Mouse (Mus musculus): ENCODE data around the gene Strada. TPM values are rescaled to one million over a fixed set of nuclear protein-coding genes. Genes with fewer than 3 reads are reported as not detected.
"Not testable (repeated sequence)": the region's sequence is repeated elsewhere in the genome, so short reads cannot be mapped to it uniquely, and the experiment has no call there.

Strada gene
- total and polyA plus RNA-seq, 2 experiments from 2014 or later: 21.2 to 31.2 TPM

DNA sequence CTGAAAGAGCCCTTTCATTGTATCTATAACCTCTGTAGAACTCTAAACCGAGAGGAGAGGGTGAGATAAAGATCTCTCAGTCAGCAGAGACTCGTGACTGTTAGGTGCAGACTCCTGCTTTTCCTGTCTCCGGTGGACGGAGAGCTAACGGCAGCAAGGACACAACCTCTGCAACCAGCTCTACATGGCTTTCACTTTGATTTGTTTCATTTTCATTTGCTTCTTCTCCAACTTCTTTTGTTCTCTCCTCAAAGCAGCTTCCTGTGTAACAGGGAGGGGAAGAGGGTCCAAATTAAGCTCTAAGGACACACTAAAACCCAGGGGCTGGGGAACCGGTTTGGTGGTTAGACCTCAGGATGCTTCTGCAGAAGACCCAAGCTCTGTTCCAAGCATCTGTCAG lies 1.2 kb downstream of the Strada start:
- Histone ChIP-seq H3K9me3 (ENCODE audit: low read length) (no peaks in the 10 kb centered on the region), H3K9ac (replicated peaks; ENCODE audit: low read length, poor library complexity, severe bottlenecking) (no peak overlapping the region), H3K36me3 (ENCODE audit: insufficient read depth, low read length) (peaks cover 48% of the 10 kb centered on the region), H3K4me3 (ENCODE audit: low read depth, low read length) (no peak overlapping the region), H3K4me1 (ENCODE audit: insufficient read depth, low read length) (no peaks in the 10 kb centered on the region), H3K27ac (ENCODE audit: low read depth, low read length) (no peak overlapping the region), H3K4me2 (ENCODE audit: low read depth, low read length, poor library complexity, severe bottlenecking) (no peak overlapping the region), H3K27me3 (ENCODE audit: insufficient read depth, low read length) (no peaks in the 10 kb centered on the region)
- no peak for ATAC-seq (ENCODE audit: low FRiP score)
- no peak for TF ChIP-seq CTCF (IDR thresholded peaks at IDR 0.05)
- DNase-seq (ENCODE audit: low spot score): no peak
- WGBS: 77% methylated on average over 6 of the region's 6 CpGs

DNA sequence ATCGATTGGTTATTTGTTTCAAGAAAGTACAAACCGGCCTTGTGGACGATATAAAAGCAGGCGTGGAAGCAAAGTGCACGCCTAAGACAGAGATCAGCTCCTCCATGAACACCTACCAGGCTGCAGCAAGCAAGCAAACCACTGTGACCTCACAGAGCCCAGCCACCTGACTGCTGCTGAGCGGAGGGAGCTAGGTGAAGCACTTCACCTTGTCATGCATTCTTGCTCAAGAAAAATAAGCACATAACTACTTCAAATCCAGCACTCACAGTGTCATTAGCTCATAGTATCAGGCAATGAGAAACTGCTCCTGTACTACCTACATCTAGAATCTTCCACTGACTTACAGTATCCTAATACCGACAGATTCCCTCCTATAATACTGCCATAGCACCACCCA lies 2.0 kb downstream of the Strada start:
- not testable (repeated sequence) for H3K27me3 ChIP-seq (ENCODE audit: insufficient read depth, low read length); H3K27ac ChIP-seq (ENCODE audit: low read depth, low read length); DNase-seq (ENCODE audit: low spot score); H3K4me1 ChIP-seq (ENCODE audit: insufficient read depth, low read length); H3K4me2 ChIP-seq (ENCODE audit: low read depth, low read length, poor library complexity, severe bottlenecking); H3K4me3 ChIP-seq (ENCODE audit: low read depth, low read length); H3K9me3 ChIP-seq (ENCODE audit: low read length); ATAC-seq (ENCODE audit: low FRiP score); H3K9ac ChIP-seq (replicated peaks; ENCODE audit: low read length, poor library complexity, severe bottlenecking)
- H3K36me3 ChIP-seq (ENCODE audit: insufficient read depth, low read length): peaks cover 41% of the 10 kb centered on the region
- WGBS: 93% methylated on average over 7 of the region's 7 CpGs

DNA sequence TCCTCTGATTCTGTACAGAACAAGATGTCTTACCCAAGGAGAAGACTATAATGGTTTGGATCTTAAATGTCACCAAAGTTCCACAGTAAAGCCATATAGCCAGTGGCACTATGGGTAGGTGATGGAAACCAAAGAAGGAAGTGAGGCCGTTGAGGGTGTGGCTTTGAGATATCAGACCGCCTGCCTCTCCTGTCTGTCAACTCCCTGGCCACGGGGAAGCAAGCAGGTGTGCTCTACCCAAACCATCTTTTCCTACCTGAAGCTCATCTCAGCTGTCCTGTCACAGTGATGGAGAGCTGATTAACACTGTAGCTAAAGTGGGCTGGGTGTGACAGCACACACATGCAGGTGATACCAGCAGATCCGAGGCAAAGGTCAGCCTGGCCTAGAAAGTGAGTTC lies 3.7 kb downstream of the Strada start:
- Histone ChIP-seq H3K9ac (replicated peaks; ENCODE audit: low read length, poor library complexity, severe bottlenecking) (no peak overlapping the region), H3K27ac (ENCODE audit: low read depth, low read length) (no peak overlapping the region), H3K4me2 (ENCODE audit: low read depth, low read length, poor library complexity, severe bottlenecking) (no peak overlapping the region), H3K4me1 (ENCODE audit: insufficient read depth, low read length) (no peaks in the 10 kb centered on the region), H3K27me3 (ENCODE audit: insufficient read depth, low read length) (no peaks in the 10 kb centered on the region), H3K4me3 (ENCODE audit: low read depth, low read length) (no peak overlapping the region), H3K36me3 (ENCODE audit: insufficient read depth, low read length) (peaks cover 31% of the 10 kb centered on the region), H3K9me3 (ENCODE audit: low read length) (no peaks in the 10 kb centered on the region)
- DNase-seq (ENCODE audit: low spot score) (no peak), ATAC-seq (ENCODE audit: low FRiP score) (no peak)
- no peak for TF ChIP-seq CTCF (IDR thresholded peaks at IDR 0.05)
- WGBS: 91% methylated on average over 4 of the region's 4 CpGs

DNA sequence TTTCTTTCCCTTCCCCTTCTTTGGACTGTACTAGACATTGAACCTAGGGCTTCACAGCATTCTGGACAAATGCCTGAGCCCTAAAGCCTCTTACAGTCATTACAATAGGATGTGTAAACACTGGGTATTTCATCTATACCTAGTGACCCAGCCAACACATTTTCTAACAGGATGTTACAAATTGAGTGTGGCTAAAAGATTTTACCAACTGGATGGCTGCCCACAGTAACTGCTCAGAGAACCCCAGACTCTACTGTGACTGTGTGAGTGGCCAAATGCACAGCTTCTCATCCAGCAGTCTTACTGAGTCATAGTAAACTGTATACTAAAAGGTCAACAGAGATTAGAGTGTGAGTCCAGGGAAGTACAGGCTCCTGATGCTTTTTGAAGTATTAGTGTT lies 6.6 kb downstream of the Strada start:
- TF ChIP-seq CTCF (IDR thresholded peaks at IDR 0.05): no peak
- H3K9ac ChIP-seq (replicated peaks; ENCODE audit: low read length, poor library complexity, severe bottlenecking): no peak overlapping the region
- H3K4me2 ChIP-seq (ENCODE audit: low read depth, low read length, poor library complexity, severe bottlenecking): no peak overlapping the region
- H3K27ac ChIP-seq (ENCODE audit: low read depth, low read length): no peak overlapping the region
- H3K4me1 ChIP-seq (ENCODE audit: insufficient read depth, low read length): no peaks in the 10 kb centered on the region
- no peaks in the 10 kb centered on the region for H3K9me3 ChIP-seq (ENCODE audit: low read length)
- no peak for DNase-seq (ENCODE audit: low spot score)
- no peak overlapping the region for H3K4me3 ChIP-seq (ENCODE audit: low read depth, low read length)
- ATAC-seq (ENCODE audit: low FRiP score): no peak
- H3K27me3 ChIP-seq (ENCODE audit: insufficient read depth, low read length): no peaks in the 10 kb centered on the region
- H3K36me3 ChIP-seq (ENCODE audit: insufficient read depth, low read length): peaks cover 8% of the 10 kb centered on the region

DNA sequence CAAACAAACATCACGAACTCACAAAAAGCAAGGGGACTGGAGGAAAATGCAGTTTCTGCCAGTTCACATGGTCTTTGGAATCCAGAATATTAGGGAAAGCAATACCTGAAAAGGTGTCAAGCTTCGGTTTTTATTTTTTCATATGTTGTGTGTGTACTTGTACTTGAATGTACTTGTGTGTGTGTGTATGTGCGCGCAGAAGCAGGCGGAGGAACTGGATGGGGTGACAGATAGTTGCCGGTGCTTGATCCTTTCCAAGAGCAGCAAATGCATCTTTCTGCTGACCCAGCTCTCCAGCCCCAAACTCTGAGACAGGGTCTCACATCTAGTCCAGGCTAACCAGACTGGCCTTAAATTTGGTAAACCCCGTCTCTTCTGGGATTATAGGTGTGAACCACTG lies 7.1 kb downstream of the Strada start:
- no peak for TF ChIP-seq CTCF (IDR thresholded peaks at IDR 0.05)
- H3K27me3 ChIP-seq (ENCODE audit: insufficient read depth, low read length): no peaks in the 10 kb centered on the region
- 92% methylated on average over 7 of the region's 7 CpGs for WGBS

DNA sequence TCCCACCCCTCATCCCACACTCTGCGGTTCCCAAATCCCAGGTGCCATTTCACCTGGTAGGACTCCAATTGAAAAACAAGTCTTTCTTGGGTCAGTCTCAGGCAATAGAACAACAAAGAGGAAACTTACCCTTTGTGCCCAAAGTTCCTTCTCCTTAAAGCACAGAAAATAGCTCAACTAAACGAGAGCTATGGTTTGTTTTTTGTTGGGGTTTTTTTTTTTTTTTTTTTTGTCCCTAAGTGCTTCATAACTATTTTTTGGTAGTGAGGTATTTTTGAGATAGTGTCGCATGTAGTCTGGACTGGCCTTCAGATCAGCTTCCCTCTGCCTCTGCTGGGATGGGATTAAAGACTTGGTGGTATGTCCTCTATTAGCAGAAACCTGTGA lies 7.8 kb downstream of the Strada start:
- Histone ChIP-seq H3K4me3 (ENCODE audit: low read depth, low read length) (peak overlapping the region; percentile 75), H3K9ac (replicated peaks; ENCODE audit: low read length, poor library complexity, severe bottlenecking) (peak overlapping the region; percentile 73; the same call in 1 of the 2 replicates), H3K27ac (ENCODE audit: low read depth, low read length) (peak overlapping the region; percentile 80), H3K36me3 (ENCODE audit: insufficient read depth, low read length) (peaks cover 8% of the 10 kb centered on the region), H3K4me2 (ENCODE audit: low read depth, low read length, poor library complexity, severe bottlenecking) (peak overlapping the region; percentile 74), H3K4me1 (ENCODE audit: insufficient read depth, low read length) (no peaks in the 10 kb centered on the region), H3K27me3 (ENCODE audit: insufficient read depth, low read length) (no peaks in the 10 kb centered on the region), H3K9me3 (ENCODE audit: low read length) (no peaks in the 10 kb centered on the region)
- 33% methylated on average over 3 of the region's 3 CpGs for WGBS
- no peak for TF ChIP-seq CTCF (IDR thresholded peaks at IDR 0.05)
- ATAC-seq (ENCODE audit: low FRiP score): no peak
- no peak for DNase-seq (ENCODE audit: low spot score)

More for the DNA sequence above, 7.1 kb downstream of the Strada start:
- Histone ChIP-seq H3K9me3 (ENCODE audit: low read length) (no peaks in the 10 kb centered on the region), H3K4me2 (ENCODE audit: low read depth, low read length, poor library complexity, severe bottlenecking) (no peak overlapping the region), H3K4me3 (ENCODE audit: low read depth, low read length) (no peak overlapping the region), H3K36me3 (ENCODE audit: insufficient read depth, low read length) (peaks cover 8% of the 10 kb centered on the region), H3K4me1 (ENCODE audit: insufficient read depth, low read length) (no peaks in the 10 kb centered on the region), H3K9ac (replicated peaks; ENCODE audit: low read length, poor library complexity, severe bottlenecking) (no peak overlapping the region), H3K27ac (ENCODE audit: low read depth, low read length) (no peak overlapping the region)
- ATAC-seq (ENCODE audit: low FRiP score) (no peak), DNase-seq (ENCODE audit: low spot score) (no peak)

Data from midbrain, postnatal 0 days (tissue).